Mouse (Mus musculus) forebrain, embryonic 15.5 days (tissue): Measurements from ENCODE around the gene C1d. TPM values are rescaled to one million over a fixed set of nuclear protein-coding genes. Genes with fewer than 3 reads are reported as not detected.

Source experiments
- ATAC-seq: fragments of 200-750 bp; cut with Nextera tagmentation; replicated peaks from 2 replicates; pipeline ENCODE4 v1.8.0; 2017; ENCODE audit warnings: mild to moderate bottlenecking, moderate TSS enrichment, moderate library complexity
- H3K27ac ChIP-seq: fragments of 300-500 bp; sonication (generic); replicated peaks from 2 replicates; pipeline ENCODE4 v1.5.1; 2015; ENCODE audit warnings: mild to moderate bottlenecking, inconsistent platforms
- H3K27me3 ChIP-seq: fragments of 300-500 bp; sonication (generic); 2 replicates; pipeline ENCODE4 v1.6.1; 2015; ENCODE audit warnings: inconsistent platforms
- H3K36me3 ChIP-seq: fragments of 300-500 bp; sonication (generic); 2 replicates; pipeline ENCODE4 v1.6.1; 2015; ENCODE audit warnings: mild to moderate bottlenecking, inconsistent platforms
- H3K4me1 ChIP-seq: fragments of 300-500 bp; sonication (generic); 2 replicates; pipeline ENCODE4 v1.6.1; 2015; ENCODE audit warnings: inconsistent platforms
- H3K4me2 ChIP-seq: fragments of 300-500 bp; sonication (generic); replicated peaks from 2 replicates; pipeline ENCODE4 v1.6.1; 2015; ENCODE audit warnings: mild to moderate bottlenecking, inconsistent platforms
- H3K4me3 ChIP-seq: fragments of 300-500 bp; sonication (generic); 2 replicates; pipeline ENCODE4 v1.5.1; 2015; ENCODE audit warnings: mild to moderate bottlenecking, inconsistent platforms
- H3K9ac ChIP-seq: fragments of 300-500 bp; sonication (generic); replicated peaks from 2 replicates; pipeline ENCODE4 v1.6.1; 2015; ENCODE audit warnings: mild to moderate bottlenecking, inconsistent platforms
- H3K9me3 ChIP-seq: fragments of 300-500 bp; sonication (generic); 2 replicates; pipeline ENCODE4 v1.6.1; 2016; ENCODE audit warnings: inconsistent platforms
- WGBS: fragments of 180-500 bp; shearing (Covaris S2); methylation state at CpG from one replicate; pipeline ENCODE4 v1.1.7; 2015; ENCODE audit warnings: mixed read lengths; 5-methylcytosine and 5-hydroxymethylcytosine counted together
- polyA plus RNA-seq: library from polyadenylated mRNA; unstranded; fragments of >200 nt; fragmentation: Nextera tagmentation; extraction: Ambion mirVana; gene quantifications from 2 replicates; pipeline ENCODE4 v1.2.1, GENCODE M21; 2015

C1d gene
- polyA plus RNA-seq, 1 experiment from 2014 or later = 114 TPM

- Histone ChIP-seq H3K27me3 (no peaks in the 10 kb centered on the region), H3K36me3 (peaks cover 21% of the 10 kb centered on the region), H3K27ac (no peak overlapping the region), H3K9me3 (no peaks in the 10 kb centered on the region), H3K4me3 (no peak overlapping the region), H3K9ac (no peak overlapping the region), H3K4me1 (no peaks in the 10 kb centered on the region), H3K4me2 (no peak overlapping the region)
- ATAC-seq = no peak
- WGBS = 93% methylated on average over 4 of the region's 4 CpGs
Measured at GRCm38 (mm10) chr11:17267176-17267575, 9.8 kb downstream of the C1d start.

GRCm38 (mm10) chr11:17268801-17269200 is 11.4 kb downstream of the C1d start:
- no peak overlapping the region for H3K9ac ChIP-seq
- H3K4me1 ChIP-seq = no peaks in the 10 kb centered on the region
- H3K9me3 ChIP-seq = no peaks in the 10 kb centered on the region
- no peak overlapping the region for H3K27ac ChIP-seq
- H3K27me3 ChIP-seq = no peaks in the 10 kb centered on the region
- H3K4me2 ChIP-seq = no peak overlapping the region
- no peak for ATAC-seq
- no peak overlapping the region for H3K4me3 ChIP-seq
- peaks cover 20% of the 10 kb centered on the region for H3K36me3 ChIP-seq
- 91% methylated on average over 1 of the region's 1 CpGs for WGBS

- Histone ChIP-seq H3K4me3 (no peak overlapping the region), H3K9me3 (no peaks in the 10 kb centered on the region), H3K4me2 (no peak overlapping the region), H3K9ac (no peak overlapping the region), H3K27me3 (0 out of 2 replicates have a peak, but pooled peaks cover 3% of the 10 kb centered on the region), H3K36me3 (no peaks in the 10 kb centered on the region), H3K27ac (no peak overlapping the region), H3K4me1 (no peaks in the 10 kb centered on the region)
- 16% methylated on average over 9 of the region's 9 CpGs for WGBS
- peak; percentile 87 for ATAC-seq
Measured at GRCm38 (mm10) chr11:17279959-17280358, 22.6 kb downstream of the C1d start.

- no peaks in the 10 kb centered on the region for H3K36me3 ChIP-seq
- WGBS = 79% methylated on average over 10 of the region's 10 CpGs
- H3K27me3 ChIP-seq = 0 out of 2 replicates have a peak, but pooled peaks cover under 1% of the 10 kb centered on the region
Measured at GRCm38 (mm10) chr11:17284055-17284454, 26.7 kb downstream of the C1d start.

GRCm38 (mm10) chr11:17288884-17289283 is 31.5 kb downstream of the C1d start:
- no peak overlapping the region for H3K4me3 ChIP-seq
- no peaks in the 10 kb centered on the region for H3K4me1 ChIP-seq
- H3K9me3 ChIP-seq = no peaks in the 10 kb centered on the region
- H3K9ac ChIP-seq = no peak overlapping the region
- no peaks in the 10 kb centered on the region for H3K36me3 ChIP-seq
- no peak overlapping the region for H3K4me2 ChIP-seq
- no peaks in the 10 kb centered on the region for H3K27me3 ChIP-seq
- ATAC-seq = no peak
- no peak overlapping the region for H3K27ac ChIP-seq

More at GRCm38 (mm10) chr11:17284055-17284454, 26.7 kb downstream of the C1d start:
- no peak overlapping the region for H3K9ac ChIP-seq
- H3K4me3 ChIP-seq = no peak overlapping the region
- no peaks in the 10 kb centered on the region for H3K9me3 ChIP-seq
- H3K4me2 ChIP-seq = no peak overlapping the region
- H3K27ac ChIP-seq = no peak overlapping the region
- H3K4me1 ChIP-seq = no peaks in the 10 kb centered on the region
- no peak for ATAC-seq

- H3K9me3 ChIP-seq = no peaks in the 10 kb centered on the region
- H3K4me1 ChIP-seq = peaks cover 10% of the 10 kb centered on the region
- H3K27ac ChIP-seq = no peak overlapping the region
- H3K4me2 ChIP-seq = no peak overlapping the region
- no peak overlapping the region for H3K9ac ChIP-seq
- no peak overlapping the region for H3K4me3 ChIP-seq
- WGBS = 23% methylated on average over 8 of the region's 8 CpGs
- no peaks in the 10 kb centered on the region for H3K27me3 ChIP-seq
- peak; percentile 96 for ATAC-seq
- no peaks in the 10 kb centered on the region for H3K36me3 ChIP-seq
Measured at GRCm38 (mm10) chr11:17306007-17306891, 48.9 kb downstream of the C1d start.

GRCm38 (mm10) chr11:17307457-17307856 is 50.1 kb downstream of the C1d start:
- H3K27ac ChIP-seq = no peak overlapping the region
- no peak overlapping the region for H3K4me2 ChIP-seq
- H3K36me3 ChIP-seq = no peaks in the 10 kb centered on the region
- ATAC-seq = no peak
- H3K9me3 ChIP-seq = no peaks in the 10 kb centered on the region
- H3K27me3 ChIP-seq = no peaks in the 10 kb centered on the region
- H3K9ac ChIP-seq = no peak overlapping the region
- peaks cover 10% of the 10 kb centered on the region for H3K4me1 ChIP-seq
- H3K4me3 ChIP-seq = no peak overlapping the region

Other genes starting within 250 kb of the C1d start
- 115 and 130 TPM in 2 replicates for gene Cnrip1, start 206.0 kb upstream of the C1d start, polyA plus RNA-seq
- 2.5 and 3.2 TPM in 2 replicates for gene Plek, start 205.2 kb upstream of the C1d start, polyA plus RNA-seq
- 166 and 176 TPM in 2 replicates for gene Ppp3r1, start 98.3 kb upstream of the C1d start, polyA plus RNA-seq
- 19.2 and 20.7 TPM in 2 replicates for gene Wdr92, start 75.5 kb upstream of the C1d start, polyA plus RNA-seq
- gene Pno1, start 46.0 kb upstream of the C1d start, polyA plus RNA-seq = 41.0 and 41.5 TPM in 2 replicates